Mouse (Mus musculus) subcutaneous adipose tissue, adult 2 months (tissue): ENCODE data around the gene Slc22a12. TPM values are rescaled to one million over a fixed set of nuclear protein-coding genes. Genes with fewer than 3 reads are reported as not detected.

Experiments used
- polyA plus RNA-seq: library from polyadenylated mRNA; depleted of rRNA; stranded (reverse); fragments of >200 nt; gene quantifications from 2 replicates; pipeline ENCODE4 v1.2.3, GENCODE M21; 2012; ENCODE audit warnings: low replicate concordance; rRNA removed

The Slc22a12 gene
- not detected in 2 replicates for polyA plus RNA-seq

GRCm38 (mm10) chr19:6542367-6543034 is at the start of gene Slc22a12:
Slc22a12 (minus strand) TSS chr19:6543032.

Other genes with a start within 250 kb of the Slc22a12 start
- 10.9 and 14.7 TPM in 2 replicates for gene Cdc42bpg, start 236.6 kb downstream of the Slc22a12 start, polyA plus RNA-seq
- 41.0 and 72.1 TPM in 2 replicates for gene Men1, start 208.1 kb downstream of the Slc22a12 start, polyA plus RNA-seq
- gene Map4k2, start 201.9 kb downstream of the Slc22a12 start, polyA plus RNA-seq, result 114 and 147 TPM in 2 replicates
- 88.7 and 113 TPM in 2 replicates for gene Sf1, start 179.3 kb downstream of the Slc22a12 start, polyA plus RNA-seq
- 10.8 and 37.9 TPM in 2 replicates for gene Pygm, start 158.6 kb downstream of the Slc22a12 start, polyA plus RNA-seq
- gene Rasgrp2, start 143.7 kb downstream of the Slc22a12 start, polyA plus RNA-seq, result 130 and 352 TPM in 2 replicates
- 1.3 and 8.7 TPM in 2 replicates for gene Nrxn2, start 124.3 kb downstream of the Slc22a12 start, polyA plus RNA-seq